Mouse (Mus musculus): Measurements from ENCODE around the gene Spata31d1b. TPM values are rescaled to one million over a fixed set of nuclear protein-coding genes. Genes with fewer than 3 reads are reported as not detected.

Spata31d1b gene
- polyA plus RNA-seq, 1 experiment from 2014 or later, result not detected

DNA sequence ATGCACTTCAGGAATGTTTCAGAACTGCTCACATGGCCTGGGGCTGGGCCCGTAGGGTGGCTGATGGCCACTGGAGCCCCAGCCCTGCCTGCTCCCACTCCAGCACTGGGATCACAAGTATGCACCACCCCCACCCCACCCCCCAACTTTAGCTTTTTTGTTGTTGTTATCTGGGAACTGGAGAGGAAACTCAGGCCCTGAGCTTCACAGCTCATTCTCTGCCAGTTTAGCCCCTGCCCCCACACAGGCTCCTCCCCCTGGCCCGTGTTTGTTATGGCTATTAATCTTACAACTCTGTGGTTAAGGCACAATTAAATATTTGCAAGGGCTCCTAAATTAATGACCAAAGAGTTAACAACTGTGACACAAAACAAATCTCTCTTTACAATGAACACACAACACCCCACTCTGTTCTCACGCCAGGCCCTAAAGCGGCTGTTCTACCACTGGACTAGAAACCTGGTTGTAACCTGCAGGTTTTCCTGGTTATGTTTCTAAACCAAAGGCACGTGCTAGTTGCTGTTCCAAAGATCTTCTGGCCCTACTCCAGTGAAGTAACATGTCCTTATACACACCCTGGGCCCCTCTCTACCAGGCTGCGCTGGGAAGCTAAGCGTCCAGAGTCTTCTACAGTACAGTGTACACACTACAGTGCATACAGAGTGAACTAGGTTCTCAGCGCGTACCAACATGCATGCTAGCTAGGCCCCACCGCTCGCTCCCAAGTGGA is 54.9 kb downstream of the Spata31d1b start:
- H3K4me2 ChIP-seq (replicated peaks), result peak overlapping the region; percentile 64
- H3K27me3 ChIP-seq (replicated peaks), result no peaks in the 10 kb centered on the region
- no peak overlapping the region for H3K4me3 ChIP-seq
- WGBS, result 71% methylated on average over 11 of the region's 11 CpGs
- peaks cover 17% of the 10 kb centered on the region for H3K36me3 ChIP-seq
- H3K4me1 ChIP-seq, result peaks cover 43% of the 10 kb centered on the region
- H3K9me3 ChIP-seq, result no peaks in the 10 kb centered on the region
- 0 out of 2 replicates have a peak overlapping the region, but pooled peaks have one; percentile 17 for H3K9ac ChIP-seq
- H3K27ac ChIP-seq, result no peak overlapping the region
- no peak for ATAC-seq (ENCODE audit: low FRiP score, low read depth)

DNA sequence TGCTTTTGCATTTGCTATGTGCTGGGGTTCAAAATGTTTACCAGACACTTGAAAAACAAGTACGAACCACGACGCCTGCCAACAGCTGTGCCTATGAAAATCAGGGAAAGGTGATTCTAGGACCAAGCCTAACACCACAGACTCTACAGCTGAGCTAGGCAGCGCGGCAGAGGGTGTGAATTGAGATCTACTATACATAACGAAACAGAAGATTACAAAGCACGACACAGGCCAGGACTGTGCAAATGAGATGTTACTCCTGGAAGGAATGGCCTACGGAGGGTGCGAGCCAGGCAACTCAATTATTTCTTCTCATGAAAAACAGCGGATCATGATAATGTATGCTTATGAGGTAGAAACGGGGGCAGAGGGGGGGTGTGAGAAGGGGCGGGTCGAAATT is 56.4 kb downstream of the Spata31d1b start:
- 45% methylated on average over 13 of the region's 13 CpGs for WGBS
- Histone ChIP-seq H3K36me3 (peaks cover 14% of the 10 kb centered on the region; the same call in 1 of the 2 replicates), H3K27ac (no peak overlapping the region), H3K9ac (peak overlapping the region; percentile 86), H3K9me3 (no peaks in the 10 kb centered on the region), H3K4me2 (replicated peaks) (peak overlapping the region; percentile 64), H3K27me3 (replicated peaks) (no peaks in the 10 kb centered on the region), H3K4me1 (peaks cover 43% of the 10 kb centered on the region), H3K4me3 (peak overlapping the region; percentile 88)
- no peak for ATAC-seq (ENCODE audit: low FRiP score, low read depth)

Other genes starting within 250 kb of the Spata31d1b start
- gene Agtpbp1, start 127.1 kb upstream of the Spata31d1b start, polyA plus RNA-seq (2016; fragmentation: Nextera tagmentation; extraction: Ambion mirVana), result 37.3 and 44.7 TPM in 2 replicates
- 125 and 128 TPM in 2 replicates for gene Naa35, start 127.0 kb upstream of the Spata31d1b start, polyA plus RNA-seq (2016; fragmentation: Nextera tagmentation; extraction: Ambion mirVana)
- 101 and 105 TPM in 2 replicates for gene Golm1, start 36.5 kb upstream of the Spata31d1b start, polyA plus RNA-seq (2016; fragmentation: Nextera tagmentation; extraction: Ambion mirVana)
- gene 4921517D22Rik, start 18.2 kb upstream of the Spata31d1b start, polyA plus RNA-seq (2016; fragmentation: Nextera tagmentation; extraction: Ambion mirVana), result not detected in 2 replicates
- 0.06 TPM in 1 of 2 replicates, not detected in the other for gene Spata31d1a, start 2.0 kb upstream of the Spata31d1b start, polyA plus RNA-seq (2016; fragmentation: Nextera tagmentation; extraction: Ambion mirVana)
- not detected in 2 replicates for gene Spata31d1d, start 19.5 kb downstream of the Spata31d1b start, polyA plus RNA-seq (2016; fragmentation: Nextera tagmentation; extraction: Ambion mirVana)
- 0.09 TPM in 1 of 2 replicates, not detected in the other for gene 1700014D04Rik, start 34.5 kb downstream of the Spata31d1b start, polyA plus RNA-seq (2016; fragmentation: Nextera tagmentation; extraction: Ambion mirVana)
- gene Isca1, start 57.5 kb downstream of the Spata31d1b start, polyA plus RNA-seq (2016; fragmentation: Nextera tagmentation; extraction: Ambion mirVana), result 125 and 126 TPM in 2 replicates
- gene Gm49354, start 70.0 kb downstream of the Spata31d1b start, polyA plus RNA-seq (2016; fragmentation: Nextera tagmentation; extraction: Ambion mirVana), result not detected in 2 replicates
- 55.2 and 61.7 TPM in 2 replicates for gene Tut7, start 110.9 kb downstream of the Spata31d1b start, polyA plus RNA-seq (2016; fragmentation: Nextera tagmentation; extraction: Ambion mirVana)